Mouse (Mus musculus) inflammation-experienced regulatory T-cells, adult 6 months (primary cell): ENCODE measurements around the gene Foxa1. TPM values are rescaled to one million over a fixed set of nuclear protein-coding genes. Genes with fewer than 3 reads are reported as not detected.

ENCODE experiments used
- ATAC-seq: one replicate; pipeline ENCODE4 v1.8.0; 2017
- polyA plus RNA-seq, 3 experiments: library from polyadenylated mRNA; unstranded; fragments of 100-300 nt; shearing (Covaris generic); gene quantifications; one replicate each; pipeline ENCODE4 v1.2.1; 2017

Foxa1 gene
- polyA plus RNA-seq, 3 experiments from 2014 or later: not detected

DNA sequence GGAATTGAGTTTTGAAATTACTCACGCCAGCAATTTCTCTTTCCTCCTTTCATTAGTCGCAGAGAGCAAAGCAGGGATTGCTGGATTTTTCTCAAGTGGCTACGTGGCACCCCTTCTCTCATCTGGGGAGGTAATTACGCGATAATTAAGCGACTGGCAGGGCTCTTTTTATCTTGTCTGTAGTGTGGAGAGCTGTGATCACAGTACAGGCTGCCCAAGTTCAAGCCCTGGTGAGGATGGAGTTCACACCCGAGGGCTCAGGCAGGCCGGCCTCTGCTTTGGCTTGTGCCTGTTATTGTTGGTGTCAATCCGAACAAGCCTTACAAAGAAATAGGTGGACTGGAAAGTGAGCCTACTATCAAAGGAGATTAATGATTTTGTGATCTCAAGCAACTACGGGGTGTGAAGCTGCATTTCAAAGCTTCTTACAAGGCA lies 7.1 kb downstream of the Foxa1 start:
- ATAC-seq: no peak

DNA sequence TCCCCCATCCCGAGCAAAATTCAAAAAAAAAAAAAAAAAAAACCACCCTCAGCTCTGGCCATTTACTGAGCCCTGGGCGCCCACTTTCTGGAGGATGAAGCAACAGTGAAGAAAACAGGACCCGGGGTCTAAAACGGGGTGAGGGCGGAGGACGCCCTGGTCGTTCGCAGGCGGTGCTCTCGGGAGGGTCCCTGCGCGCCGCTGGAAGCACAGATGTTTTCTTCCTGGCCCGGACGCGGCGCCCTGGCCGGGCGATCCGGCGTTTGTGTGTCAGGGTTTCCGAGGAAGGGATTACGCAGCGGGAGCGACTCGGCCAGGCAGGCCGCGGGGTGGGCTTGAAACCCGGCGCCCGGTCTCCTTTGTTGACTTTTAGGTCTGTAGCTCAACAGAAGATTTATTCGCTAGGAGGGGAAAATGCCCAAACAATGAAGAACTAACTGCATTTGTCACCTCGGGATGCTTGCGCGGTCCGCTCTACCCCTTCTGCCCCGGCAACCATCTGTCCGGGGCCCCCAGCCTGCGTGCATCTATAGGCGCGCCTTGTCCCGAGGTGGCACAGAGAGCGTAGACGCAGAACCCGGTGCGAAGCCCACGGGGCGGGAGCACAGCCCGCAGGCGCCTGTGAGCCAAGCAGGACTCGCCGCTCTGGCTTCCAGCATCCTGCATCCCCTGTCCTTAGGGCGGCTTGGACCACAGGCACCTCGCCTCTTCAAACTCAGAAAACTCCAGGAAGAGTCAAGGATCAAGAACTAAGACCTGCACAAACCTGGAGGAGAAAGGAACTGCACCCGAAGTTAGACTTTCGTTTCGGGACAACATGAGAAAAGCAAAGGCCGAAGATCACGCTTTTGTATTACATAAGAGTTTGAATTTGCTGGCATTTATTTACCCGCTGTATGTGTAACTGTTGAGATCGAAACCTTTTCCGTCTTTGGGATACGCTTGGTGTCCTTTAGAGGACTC lies 7.8 kb downstream of the Foxa1 start:
- ATAC-seq: no peak

DNA sequence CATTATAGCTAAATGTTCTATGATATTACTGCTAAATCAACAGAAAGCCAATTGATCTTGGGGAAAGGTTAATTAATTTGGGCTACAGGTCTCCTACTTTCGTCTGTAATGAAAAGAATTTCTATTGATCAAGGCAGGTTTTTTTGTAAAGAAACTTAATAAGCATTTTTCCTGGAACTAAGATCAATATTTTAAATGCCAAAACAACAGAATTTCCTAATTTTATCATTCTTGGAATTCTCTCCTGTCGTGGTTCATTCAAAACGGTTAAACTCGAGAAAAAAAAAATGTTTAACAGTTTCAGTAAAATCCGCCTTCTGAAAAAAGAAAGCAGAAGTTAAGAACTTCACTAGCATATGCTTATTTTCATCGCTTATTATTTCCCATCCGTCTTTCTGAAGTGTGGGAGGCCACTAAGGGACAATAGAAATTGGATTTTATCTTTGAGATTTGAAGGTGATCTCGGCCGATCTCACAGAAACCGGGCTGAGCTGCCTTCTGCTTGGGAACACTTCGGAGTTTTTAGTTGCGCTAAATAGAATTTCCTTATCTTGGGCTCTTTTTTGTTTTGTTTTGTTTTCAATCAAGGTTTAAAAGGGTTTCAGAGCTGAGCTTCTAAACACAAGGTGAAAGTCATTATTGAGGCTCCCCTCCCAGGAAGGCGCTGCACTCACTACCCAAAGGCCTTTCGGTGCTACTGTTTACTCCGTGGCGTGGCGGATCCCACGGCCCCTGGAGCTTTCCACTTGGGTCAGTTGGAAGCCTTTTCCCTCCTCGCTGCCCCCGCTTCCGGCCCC lies 8.7 kb downstream of the Foxa1 start:
- ATAC-seq: no peak

DNA sequence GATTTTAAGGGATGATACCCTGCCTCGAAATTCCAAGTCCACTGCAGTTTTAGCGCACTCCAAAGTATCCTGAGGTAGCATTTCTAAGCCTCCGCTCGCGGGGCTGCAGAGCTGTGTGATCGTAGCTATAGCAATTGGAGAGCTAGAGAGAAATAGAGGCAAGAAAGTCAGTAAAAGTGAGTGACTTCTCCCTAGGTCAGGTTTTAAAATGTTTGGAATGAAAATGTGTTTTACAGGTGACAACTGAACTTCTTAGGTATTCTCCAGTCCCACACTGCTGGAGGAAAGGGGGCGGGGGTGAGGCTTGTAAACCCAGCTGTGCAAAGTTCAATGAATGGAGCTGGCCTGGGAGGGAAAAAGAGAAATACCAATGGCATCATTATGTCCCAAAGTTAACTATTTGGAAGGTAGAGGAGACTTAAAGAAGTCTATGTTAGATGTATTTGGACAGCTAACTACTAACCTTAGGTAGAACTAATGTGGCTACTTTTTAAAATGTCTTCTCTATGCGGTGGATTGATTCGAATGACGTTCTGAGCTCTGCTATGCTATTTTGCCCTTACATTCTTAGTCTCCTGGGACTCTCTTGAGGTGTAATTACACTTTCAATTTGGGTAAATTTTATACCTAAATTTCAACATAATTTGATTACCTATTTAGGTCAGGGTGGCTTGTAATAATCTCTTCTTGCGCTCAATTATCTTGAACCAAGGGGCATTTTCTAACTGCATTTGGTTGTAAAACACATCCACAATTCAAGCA lies 9.6 kb downstream of the Foxa1 start:
- no peak for ATAC-seq

DNA sequence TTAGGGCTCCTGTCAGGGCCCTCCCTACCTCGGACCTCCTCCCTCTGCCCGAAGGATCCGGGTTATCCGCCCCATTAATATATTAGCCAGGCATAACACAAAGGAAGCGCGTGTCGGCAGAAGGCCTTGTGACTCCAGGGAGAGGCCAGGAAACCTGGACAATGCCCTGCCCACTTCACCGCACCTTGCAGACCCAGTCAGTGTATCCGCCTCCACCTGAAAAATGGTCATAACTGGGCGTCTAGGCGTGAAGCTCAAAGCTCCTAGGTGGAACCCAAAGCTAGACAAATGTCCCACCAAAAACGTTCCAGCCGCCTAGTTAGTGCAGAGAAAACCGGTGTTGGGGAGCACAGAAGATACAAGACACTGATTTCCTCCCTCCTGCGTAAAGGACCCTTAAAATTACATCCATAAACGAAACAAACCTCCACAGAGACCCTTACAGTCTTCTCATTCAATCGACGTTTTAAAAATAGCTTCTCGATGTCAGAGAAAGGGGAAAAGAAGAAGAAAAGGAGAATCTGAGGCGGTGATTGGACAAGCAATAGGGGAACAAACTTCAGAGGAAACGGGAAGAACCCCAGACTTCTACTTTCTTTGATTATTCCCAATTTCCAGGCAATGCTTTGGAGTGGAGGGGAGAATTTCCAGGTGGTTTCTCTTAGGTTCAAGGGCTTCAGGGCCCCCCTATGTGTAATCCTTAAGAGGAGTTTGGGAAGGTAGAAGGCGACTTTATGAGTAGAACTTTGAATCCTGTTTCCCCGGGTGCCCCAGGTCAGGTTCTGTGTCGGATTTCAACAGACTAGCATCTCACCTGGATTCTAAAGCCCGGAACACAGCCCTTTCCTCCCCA lies 10.4 kb downstream of the Foxa1 start:
- ATAC-seq: no peak

DNA sequence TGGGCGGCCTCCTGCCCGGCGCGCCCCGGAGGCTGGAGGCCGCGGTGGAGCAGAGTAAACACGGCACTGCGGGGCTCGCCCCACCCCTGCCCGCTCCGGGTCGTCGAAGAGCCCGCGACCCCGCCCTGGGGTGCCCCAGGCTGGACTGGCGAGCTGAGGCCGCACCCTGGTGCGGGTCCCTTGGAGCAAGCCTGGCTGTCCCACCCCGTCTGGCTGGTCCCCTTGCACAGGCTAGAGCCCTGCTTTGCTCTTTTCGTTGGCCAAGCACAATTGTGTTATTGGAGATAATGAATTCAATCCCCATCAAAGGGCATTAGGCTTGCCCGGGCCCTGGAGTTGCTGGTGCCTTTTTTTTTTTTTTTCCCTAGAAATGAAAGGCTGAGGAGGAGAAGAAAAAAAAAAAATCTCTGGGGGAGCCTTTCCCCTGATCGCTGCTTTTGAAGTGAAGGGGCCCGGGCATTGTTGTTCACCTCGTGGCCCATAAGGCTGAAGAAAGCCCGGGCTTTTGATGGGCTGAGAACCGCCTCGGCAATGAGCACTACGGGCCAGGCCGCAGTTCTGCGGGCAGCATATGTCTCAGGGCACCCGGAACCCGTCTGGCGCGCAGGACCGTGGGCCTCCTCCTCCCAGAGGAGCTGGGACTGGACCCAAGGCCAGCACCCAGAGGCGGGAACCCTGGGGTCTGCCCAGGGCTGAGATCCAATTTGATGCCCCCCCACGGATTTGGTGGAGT lies 11.7 kb downstream of the Foxa1 start:
- no peak for ATAC-seq

DNA sequence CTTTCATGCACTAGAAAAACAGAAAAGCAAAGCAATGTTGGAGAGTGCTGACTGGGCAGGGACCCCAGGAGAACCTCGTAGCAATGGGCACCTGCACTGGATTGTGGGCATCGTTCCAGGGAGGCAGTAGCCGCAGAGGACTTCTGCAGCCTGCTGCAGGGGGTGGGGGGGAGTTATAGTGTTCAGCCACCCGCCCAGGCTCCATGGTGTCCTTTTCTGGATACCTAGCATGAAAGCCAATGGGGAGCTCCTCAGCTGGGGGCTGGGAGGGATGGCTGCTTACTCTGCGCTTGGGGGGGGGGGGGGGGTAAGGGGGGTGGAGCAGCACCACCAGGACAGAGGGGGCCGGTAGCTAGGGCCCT lies 12.2 kb downstream of the Foxa1 start:
- no peak for ATAC-seq

DNA sequence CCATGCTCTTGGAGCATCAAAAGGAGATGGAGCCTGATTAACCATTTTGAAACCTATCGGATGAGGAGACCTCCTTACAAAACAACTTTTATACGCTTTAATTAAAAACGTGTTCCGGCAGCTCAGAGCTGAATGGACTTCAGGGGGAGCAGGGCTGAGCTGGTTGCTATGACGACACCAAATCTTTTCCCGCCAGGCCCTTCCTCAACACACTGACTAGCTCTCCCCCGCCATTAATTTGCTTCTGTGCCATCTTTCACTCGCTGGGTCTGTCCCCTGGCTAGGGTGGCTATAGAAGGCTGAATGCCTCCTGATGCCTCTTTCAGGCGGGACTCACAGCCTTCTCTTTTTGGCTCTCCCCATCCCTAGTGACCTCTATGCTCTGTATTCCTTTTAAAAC lies 16.2 kb downstream of the Foxa1 start:
- ATAC-seq: no peak

DNA sequence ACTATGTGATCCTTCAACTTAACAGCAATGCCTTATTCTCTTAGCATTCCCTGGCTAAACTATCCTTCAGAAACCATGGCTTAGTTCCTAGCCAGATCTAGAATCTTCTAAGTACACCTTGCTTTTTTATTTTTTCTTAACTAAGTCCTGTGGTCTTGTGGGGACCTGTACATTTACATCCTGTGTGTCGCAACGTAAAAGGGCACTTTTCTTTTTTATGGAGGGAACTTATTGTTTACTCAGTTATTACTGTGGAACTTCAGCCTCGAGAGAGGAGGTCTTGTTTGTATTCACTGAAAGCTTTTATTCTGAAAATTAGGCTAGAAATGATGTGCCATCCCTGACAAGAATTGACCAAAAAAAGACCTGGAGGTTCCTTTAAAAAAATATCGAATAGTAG lies 18.4 kb downstream of the Foxa1 start:
- ATAC-seq: no peak

DNA sequence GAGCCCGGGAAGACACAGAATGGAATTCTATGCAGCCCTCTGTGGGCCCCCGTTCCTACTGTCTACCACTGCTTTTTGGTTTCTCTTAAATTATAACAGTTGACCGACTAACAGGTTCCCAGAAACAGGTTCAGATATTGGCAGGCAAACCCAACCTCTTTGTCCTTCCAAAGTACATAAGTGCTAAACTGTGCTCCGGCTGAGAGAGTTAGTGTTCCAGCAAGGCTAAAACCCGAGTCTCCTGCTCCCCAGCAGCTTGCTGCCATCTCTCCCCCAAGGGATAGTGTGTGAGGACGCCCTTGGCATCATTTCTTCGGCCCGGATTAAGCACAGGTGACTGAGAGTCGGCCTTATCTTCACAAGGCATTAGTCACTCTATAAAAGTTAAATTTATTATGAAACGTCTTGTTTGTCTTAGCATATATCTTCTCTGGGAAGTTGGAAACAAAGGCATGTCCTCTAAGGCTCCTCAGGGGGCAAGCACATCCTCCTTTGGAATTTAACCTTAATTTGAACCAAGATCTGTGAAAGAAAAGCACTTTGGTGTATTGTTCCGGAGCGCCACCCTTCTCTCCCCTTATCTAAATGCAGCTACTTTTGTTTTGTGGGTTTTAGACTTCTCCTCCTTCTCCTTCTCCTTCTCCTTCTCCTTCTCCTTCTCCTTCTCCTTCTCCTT lies 30.9 kb downstream of the Foxa1 start:
- no peak for ATAC-seq

DNA sequence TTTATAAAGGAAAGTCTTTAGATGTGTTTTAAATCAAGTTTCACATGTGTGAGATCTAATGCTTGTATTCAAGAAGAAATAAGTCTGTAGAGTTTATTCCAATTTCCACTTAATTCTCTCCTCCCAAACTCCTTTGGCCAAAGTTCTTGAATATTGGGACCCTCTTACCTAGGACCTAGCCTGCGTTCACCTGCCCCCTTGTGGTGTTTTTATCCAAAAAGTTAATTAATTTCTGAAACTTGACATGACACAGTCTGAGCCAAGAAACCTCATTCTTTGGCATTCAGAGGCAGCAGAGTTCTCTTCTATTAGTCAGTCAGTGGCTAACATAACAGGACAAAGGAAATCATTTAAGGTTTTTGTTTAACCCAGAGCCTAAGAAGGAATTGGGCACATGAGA lies 32.2 kb downstream of the Foxa1 start:
- no peak for ATAC-seq

DNA sequence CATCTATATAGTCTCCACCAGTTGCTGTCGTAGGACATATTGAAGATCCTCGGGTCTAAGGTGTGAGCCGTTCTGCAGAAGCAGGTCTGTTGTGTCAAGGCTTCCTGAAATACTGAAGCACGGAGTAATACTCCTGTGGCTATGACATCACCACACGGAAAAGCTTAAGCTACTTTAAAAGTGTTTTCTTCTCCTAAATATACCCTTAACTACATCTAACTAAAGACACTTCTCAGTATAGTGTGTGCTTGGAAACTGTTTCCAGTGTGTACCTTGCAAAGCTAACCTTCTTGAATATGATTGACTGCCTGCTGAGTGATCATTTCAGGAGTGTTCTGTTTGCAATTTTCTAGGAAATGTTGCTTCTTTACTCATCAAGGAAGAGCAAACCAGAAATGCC lies 35.2 kb downstream of the Foxa1 start:
- ATAC-seq: no peak

DNA sequence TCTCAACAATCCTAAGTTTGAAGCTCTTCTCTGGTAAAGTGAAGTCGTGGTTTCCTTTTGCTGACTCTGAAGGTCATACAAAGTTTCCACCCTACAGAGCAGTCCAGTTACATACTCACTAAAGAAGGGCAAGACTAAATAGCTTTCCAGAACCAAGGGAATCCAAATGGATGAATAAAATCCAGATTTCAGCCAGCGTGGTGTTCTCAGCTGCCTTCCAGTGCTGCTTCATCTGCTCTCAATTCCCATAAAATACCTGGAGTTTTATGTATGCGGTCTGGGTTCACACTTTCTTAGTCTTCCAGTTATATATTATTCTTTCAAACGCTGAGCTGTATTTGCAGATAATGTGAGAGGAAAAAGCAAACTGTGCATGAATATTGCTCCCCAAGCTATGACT lies 35.6 kb downstream of the Foxa1 start:
- ATAC-seq: no peak

DNA sequence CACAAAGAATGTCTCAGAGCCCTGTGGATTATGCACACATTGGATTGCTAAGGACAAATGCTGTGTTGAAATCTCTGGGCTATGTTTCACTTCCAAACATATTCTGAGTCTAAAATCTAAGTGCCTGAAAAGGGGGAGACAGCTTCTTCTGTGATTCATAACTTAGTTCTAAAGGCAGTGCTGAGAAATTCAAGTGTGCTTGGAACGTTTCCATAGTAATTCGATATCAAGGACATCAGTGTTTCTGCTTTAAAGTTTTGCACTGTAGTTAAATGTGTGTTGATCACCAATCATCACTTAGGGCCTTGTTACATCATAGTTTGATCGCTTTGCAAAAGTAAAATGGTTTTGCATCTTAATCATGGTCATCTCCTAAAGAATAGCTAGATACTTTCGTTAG lies 37.0 kb downstream of the Foxa1 start:
- no peak for ATAC-seq

DNA sequence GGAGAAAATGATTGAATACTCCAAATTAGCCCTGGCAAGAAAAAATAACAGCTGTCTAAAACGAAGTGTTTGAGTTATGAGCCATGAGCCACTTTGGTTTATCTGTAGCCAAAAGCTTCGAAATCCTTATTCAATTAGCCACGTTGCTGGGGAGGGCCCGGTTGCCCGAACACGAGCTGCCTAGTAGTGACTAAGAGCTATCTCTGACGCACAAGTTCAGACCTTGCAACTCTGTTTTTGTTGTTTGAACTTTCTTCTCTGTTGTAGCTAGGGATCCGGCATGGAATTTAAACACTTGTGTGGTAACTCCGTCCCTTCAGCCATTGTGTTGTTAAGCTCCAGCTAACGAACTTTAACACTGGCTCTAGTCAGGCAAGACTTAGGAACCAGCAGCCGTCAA lies 37.8 kb downstream of the Foxa1 start:
- no peak for ATAC-seq

DNA sequence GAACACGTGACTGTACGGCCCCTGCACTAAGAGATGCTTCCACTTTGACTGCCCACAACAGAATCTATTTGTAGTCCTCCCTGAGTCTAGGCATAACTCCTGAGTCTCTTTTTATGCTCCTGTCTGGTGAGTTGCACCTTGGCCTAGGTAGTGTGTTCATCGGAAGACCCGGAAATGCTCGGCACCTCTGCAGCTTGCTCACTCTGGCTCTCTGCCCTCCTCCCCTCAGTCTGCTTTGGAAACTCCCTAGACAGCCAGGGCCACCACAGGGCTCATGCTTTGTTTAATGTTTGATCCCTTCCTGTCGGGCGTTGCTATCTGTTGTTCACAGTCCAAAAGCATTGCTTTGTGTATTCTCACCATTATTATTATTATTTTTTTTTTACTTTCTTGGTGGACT lies 41.4 kb downstream of the Foxa1 start:
- ATAC-seq: no peak

DNA sequence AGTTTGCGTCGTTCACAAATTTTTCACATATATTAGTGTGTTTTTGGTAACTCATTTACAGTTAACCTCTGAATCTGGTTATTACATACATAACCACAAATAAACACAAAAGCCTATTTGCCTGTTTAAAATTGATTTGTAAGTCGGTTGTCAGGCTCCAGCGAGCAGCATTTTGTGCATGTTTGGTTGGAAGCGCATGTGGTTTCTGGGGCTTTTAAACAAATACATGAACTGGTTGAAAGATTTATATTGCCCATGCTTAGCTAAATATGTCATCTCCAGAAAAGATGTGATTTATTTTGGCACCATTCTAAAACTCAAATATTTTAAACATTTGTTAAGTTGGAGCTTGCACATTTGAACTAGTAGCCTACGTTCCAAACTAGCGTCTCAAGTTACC lies 46.5 kb downstream of the Foxa1 start:
- ATAC-seq: no peak

DNA sequence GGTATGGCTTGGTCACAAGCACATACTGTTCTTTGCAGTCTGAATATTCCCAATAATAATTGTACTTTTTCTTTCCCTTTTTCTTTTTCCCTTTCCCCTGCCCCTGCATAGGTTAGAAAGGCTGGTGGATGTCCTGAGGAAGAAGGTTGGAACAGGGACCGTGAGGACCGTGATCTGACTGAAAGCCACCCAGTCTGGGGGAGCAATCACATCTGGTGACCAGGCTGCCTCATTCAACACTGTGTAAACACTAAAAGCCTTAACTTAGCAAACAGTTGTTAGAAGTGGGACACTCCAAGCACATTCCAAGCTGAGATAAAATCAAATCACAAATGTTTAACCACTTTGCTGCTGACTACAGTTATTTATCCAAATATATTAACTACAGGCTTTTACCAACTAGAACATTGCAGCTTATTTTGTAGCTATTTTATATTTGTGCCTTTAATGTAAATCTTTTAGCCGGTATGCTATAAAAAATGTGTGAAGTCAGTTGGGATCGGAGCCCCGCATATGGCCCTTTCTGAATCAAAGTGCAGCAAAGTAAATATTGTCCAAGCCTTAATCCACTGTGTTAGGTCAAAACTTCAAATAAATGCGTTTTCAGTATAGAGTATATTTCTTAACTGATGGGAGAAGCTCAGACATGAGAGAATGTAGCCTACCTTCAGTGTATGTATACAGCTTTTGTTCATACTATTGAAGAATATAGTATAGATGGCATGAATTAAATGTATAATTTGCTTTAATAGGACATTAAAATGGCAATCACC lies 50.2 kb downstream of the Foxa1 start:
- no peak for ATAC-seq
